Mouse (Mus musculus): ENCODE results near the gene Fryl. TPM values are rescaled to one million over a fixed set of nuclear protein-coding genes. Genes with fewer than 3 reads are reported as not detected.

The Fryl gene
- polyA plus RNA-seq, 1 experiment from 2014 or later = 44.3 TPM

DNA sequence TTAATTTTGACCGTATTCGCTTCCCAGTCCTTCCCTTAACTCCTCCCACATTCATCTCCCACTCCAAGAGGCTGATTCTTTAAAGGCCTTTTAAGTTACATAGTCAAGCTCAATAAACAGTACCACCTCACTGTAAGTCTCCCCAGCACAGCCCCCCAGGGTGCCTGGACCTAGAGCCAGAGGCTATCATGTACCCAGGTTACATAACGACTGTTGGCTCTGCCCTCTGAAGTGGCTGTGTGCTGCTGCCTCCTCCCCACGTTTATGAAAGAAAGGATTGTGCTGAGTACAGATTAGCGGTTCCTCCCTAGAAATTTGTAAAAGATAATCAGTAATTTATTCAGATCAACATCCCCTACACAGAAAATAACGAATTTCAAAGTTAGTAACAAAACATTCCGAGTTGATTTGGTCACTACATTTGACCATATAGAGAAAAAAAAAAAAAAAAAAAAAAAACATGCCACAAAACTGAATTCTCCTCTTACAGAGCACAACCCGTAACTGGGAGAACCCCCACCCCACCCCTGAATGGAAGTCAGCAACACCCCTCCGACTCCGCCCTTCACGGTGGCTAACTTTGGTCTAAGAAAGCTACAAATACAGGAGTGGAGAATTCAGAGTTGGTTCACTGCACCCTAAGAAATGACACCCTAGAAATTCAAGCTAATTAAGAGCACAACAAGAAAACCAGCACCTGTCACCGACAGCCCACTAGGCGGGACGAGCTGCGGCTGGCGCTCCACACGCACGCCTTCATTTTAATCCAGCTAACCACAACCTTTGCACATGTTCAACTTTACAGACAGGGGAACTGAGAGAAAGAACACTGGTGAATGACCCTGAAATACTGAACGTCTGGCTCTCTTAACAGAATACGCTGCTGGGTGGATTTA lies 47.0 kb downstream of the Fryl start:
- no peak overlapping the region for H3K9ac ChIP-seq (ENCODE audit: low read depth, low read length)
- H3K36me3 ChIP-seq (ENCODE audit: control insufficient read depth, insufficient read depth, low read length) = peaks cover 10% of the 10 kb centered on the region; the same call in 1 of the 2 replicates
- 70% methylated on average over 20 of the region's 20 CpGs for WGBS
- no peak overlapping the region for H3K27ac ChIP-seq (ENCODE audit: low read depth, low read length)
- 0 out of 2 replicates have a peak, but pooled peaks have one; percentile 11 for ATAC-seq (ENCODE audit: low FRiP score, low TSS enrichment)
- H3K27me3 ChIP-seq (ENCODE audit: control insufficient read depth, insufficient read depth, low read length) = no peaks in the 10 kb centered on the region
- H3K4me3 ChIP-seq (ENCODE audit: low read length) = no peak overlapping the region
- peaks cover 9% of the 10 kb centered on the region; the same call in 1 of the 2 replicates for H3K4me1 ChIP-seq (ENCODE audit: control insufficient read depth, insufficient read depth, low read length)
- H3K9me3 ChIP-seq (ENCODE audit: control insufficient read depth, low read length) = no peaks in the 10 kb centered on the region
- no peak overlapping the region for H3K4me2 ChIP-seq (replicated peaks; ENCODE audit: low read depth, low read length)

- H3K9me3 ChIP-seq (ENCODE audit: control insufficient read depth, low read length) = no peaks in the 10 kb centered on the region
- H3K4me1 ChIP-seq (ENCODE audit: control insufficient read depth, insufficient read depth, low read length) = peaks cover 9% of the 10 kb centered on the region; the same call in 1 of the 2 replicates
- no peak overlapping the region for H3K4me3 ChIP-seq (ENCODE audit: low read length)
- H3K4me2 ChIP-seq (replicated peaks; ENCODE audit: low read depth, low read length) = no peak overlapping the region
- ATAC-seq (ENCODE audit: low FRiP score, low TSS enrichment) = peak; percentile 44; the same call in 1 of the 2 replicates
- WGBS = 72% methylated on average over 6 of the region's 6 CpGs
- H3K9ac ChIP-seq (ENCODE audit: low read depth, low read length) = no peak overlapping the region
- H3K27ac ChIP-seq (ENCODE audit: low read depth, low read length) = no peak overlapping the region
- H3K36me3 ChIP-seq (ENCODE audit: control insufficient read depth, insufficient read depth, low read length) = peaks cover 10% of the 10 kb centered on the region; the same call in 1 of the 2 replicates
- H3K27me3 ChIP-seq (ENCODE audit: control insufficient read depth, insufficient read depth, low read length) = no peaks in the 10 kb centered on the region
Observed at GRCm38 (mm10) chr5:73208645-73209044, 47.8 kb downstream of the Fryl start.

- peaks cover 6% of the 10 kb centered on the region; the same call in 1 of the 2 replicates for H3K36me3 ChIP-seq (ENCODE audit: control insufficient read depth, insufficient read depth, low read length)
- H3K9me3 ChIP-seq (ENCODE audit: control insufficient read depth, low read length) = no peaks in the 10 kb centered on the region
- H3K4me2 ChIP-seq (replicated peaks; ENCODE audit: low read depth, low read length) = no peak overlapping the region
- H3K4me1 ChIP-seq (ENCODE audit: control insufficient read depth, insufficient read depth, low read length) = peaks cover 18% of the 10 kb centered on the region
- no peak overlapping the region for H3K4me3 ChIP-seq (ENCODE audit: low read length)
- no peak overlapping the region for H3K27ac ChIP-seq (ENCODE audit: low read depth, low read length)
- H3K9ac ChIP-seq (ENCODE audit: low read depth, low read length) = no peak overlapping the region
- no peaks in the 10 kb centered on the region for H3K27me3 ChIP-seq (ENCODE audit: control insufficient read depth, insufficient read depth, low read length)
- WGBS = 86% methylated on average over 9 of the region's 9 CpGs
- ATAC-seq (ENCODE audit: low FRiP score, low TSS enrichment) = no peak
Observed at GRCm38 (mm10) chr5:73206722-73207121, 49.7 kb downstream of the Fryl start.

DNA sequence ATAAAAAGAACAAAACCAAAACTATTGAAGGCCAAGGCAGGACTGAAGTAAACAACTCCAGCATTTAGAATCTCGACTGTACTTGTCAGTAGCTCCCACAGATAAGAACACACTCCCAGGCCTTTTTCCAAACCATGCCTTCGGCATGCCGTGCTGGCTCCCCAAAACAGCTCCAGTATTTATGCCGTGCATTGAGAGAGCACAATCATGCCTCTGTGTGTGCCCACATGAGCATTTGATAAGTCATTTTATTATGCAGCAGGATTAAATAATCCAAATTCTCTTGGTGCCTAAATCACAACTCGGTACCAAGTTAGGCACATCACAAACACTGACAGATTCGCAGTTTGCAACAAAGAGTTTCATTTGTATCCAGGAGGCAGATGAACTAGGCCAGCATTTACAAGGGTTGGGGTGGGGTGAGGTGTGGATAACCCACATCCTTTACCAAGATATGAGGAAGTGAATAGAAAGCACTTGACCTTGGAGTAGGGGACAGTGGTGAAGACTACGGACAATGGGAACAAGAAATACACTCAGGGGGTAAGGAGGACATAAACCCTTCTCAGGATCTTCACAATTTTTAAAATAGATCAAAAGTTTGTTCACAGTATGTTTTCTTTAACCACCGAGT lies 50.3 kb downstream of the Fryl start:
- WGBS = 75% methylated on average over 8 of the region's 8 CpGs
- H3K9me3 ChIP-seq (ENCODE audit: control insufficient read depth, low read length) = no peaks in the 10 kb centered on the region
- H3K36me3 ChIP-seq (ENCODE audit: control insufficient read depth, insufficient read depth, low read length) = peaks cover 6% of the 10 kb centered on the region; the same call in 1 of the 2 replicates
- no peak overlapping the region for H3K9ac ChIP-seq (ENCODE audit: low read depth, low read length)
- no peak for ATAC-seq (ENCODE audit: low FRiP score, low TSS enrichment)
- no peak overlapping the region for H3K4me2 ChIP-seq (replicated peaks; ENCODE audit: low read depth, low read length)
- H3K27me3 ChIP-seq (ENCODE audit: control insufficient read depth, insufficient read depth, low read length) = no peaks in the 10 kb centered on the region
- no peak overlapping the region for H3K27ac ChIP-seq (ENCODE audit: low read depth, low read length)
- no peak overlapping the region for H3K4me3 ChIP-seq (ENCODE audit: low read length)
- peaks cover 24% of the 10 kb centered on the region for H3K4me1 ChIP-seq (ENCODE audit: control insufficient read depth, insufficient read depth, low read length)

GRCm38 (mm10) chr5:73205050-73205449 lies 51.4 kb downstream of the Fryl start:
- no peak overlapping the region for H3K4me2 ChIP-seq (replicated peaks; ENCODE audit: low read depth, low read length)
- ATAC-seq (ENCODE audit: low FRiP score, low TSS enrichment) = no peak
- peaks cover under 1% of the 10 kb centered on the region; the same call in 1 of the 2 replicates for H3K36me3 ChIP-seq (ENCODE audit: control insufficient read depth, insufficient read depth, low read length)
- H3K9me3 ChIP-seq (ENCODE audit: control insufficient read depth, low read length) = no peaks in the 10 kb centered on the region
- WGBS = 90% methylated on average over 3 of the region's 3 CpGs
- no peak overlapping the region for H3K27ac ChIP-seq (ENCODE audit: low read depth, low read length)
- H3K4me3 ChIP-seq (ENCODE audit: low read length) = no peak overlapping the region
- H3K9ac ChIP-seq (ENCODE audit: low read depth, low read length) = no peak overlapping the region
- no peaks in the 10 kb centered on the region for H3K27me3 ChIP-seq (ENCODE audit: control insufficient read depth, insufficient read depth, low read length)
- peaks cover 31% of the 10 kb centered on the region for H3K4me1 ChIP-seq (ENCODE audit: control insufficient read depth, insufficient read depth, low read length)

DNA sequence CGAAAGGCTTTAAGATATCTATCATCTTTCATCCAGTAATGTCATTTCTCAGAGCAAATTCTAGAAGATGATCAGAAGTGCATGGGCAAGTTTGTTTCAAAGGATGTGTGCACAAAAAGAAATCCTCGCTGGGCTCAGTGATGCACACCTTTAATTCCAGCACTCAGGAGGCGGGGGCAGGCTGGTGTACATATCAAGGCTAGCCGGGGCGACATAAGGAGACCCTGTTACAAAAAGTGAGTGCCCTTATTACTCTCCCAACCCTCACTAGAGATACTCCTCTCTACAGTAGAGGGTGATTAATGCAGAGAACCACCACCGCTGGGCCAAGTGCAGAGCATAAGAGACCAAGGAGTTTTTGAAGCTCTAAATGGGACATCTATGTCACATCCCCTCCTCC lies 53.9 kb downstream of the Fryl start:
- Histone ChIP-seq H3K9me3 (ENCODE audit: control insufficient read depth, low read length) (no peaks in the 10 kb centered on the region), H3K4me1 (ENCODE audit: control insufficient read depth, insufficient read depth, low read length) (peaks cover 25% of the 10 kb centered on the region), H3K27me3 (ENCODE audit: control insufficient read depth, insufficient read depth, low read length) (no peaks in the 10 kb centered on the region), H3K27ac (ENCODE audit: low read depth, low read length) (no peak overlapping the region), H3K4me2 (replicated peaks; ENCODE audit: low read depth, low read length) (no peak overlapping the region), H3K36me3 (ENCODE audit: control insufficient read depth, insufficient read depth, low read length) (no peaks in the 10 kb centered on the region), H3K4me3 (ENCODE audit: low read length) (no peak overlapping the region), H3K9ac (ENCODE audit: low read depth, low read length) (no peak overlapping the region)
- ATAC-seq (ENCODE audit: low FRiP score, low TSS enrichment) = peak; percentile 85
- 51% methylated on average over 6 of the region's 6 CpGs for WGBS

DNA sequence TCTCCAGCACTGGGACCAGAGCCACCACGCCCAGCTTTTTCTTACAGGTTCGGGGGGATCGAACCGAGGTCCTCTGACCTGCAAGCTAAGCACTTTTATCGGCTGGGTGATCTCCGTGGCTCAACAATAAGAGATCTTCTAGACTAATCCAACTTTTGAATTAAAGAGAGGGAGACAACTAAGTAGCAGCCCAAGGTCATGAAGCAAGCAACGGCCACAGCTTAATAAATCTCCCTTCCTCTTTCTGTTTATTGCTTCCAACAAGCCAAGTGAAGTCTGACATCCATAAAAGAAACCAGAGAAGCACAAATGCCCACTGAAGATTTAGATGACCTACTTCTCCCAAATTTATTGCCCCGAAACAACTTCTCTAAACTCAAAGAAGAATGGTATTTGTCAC lies 54.3 kb downstream of the Fryl start:
- WGBS = 39% methylated on average over 8 of the region's 8 CpGs
- H3K4me2 ChIP-seq (replicated peaks; ENCODE audit: low read depth, low read length) = no peak overlapping the region

GRCm38 (mm10) chr5:73200387-73201384 lies 55.7 kb downstream of the Fryl start:
- H3K27ac ChIP-seq (ENCODE audit: low read depth, low read length) = no peak overlapping the region
- 56% methylated on average over 16 of the region's 16 CpGs for WGBS
- no peak overlapping the region for H3K9ac ChIP-seq (ENCODE audit: low read depth, low read length)
- H3K4me1 ChIP-seq (ENCODE audit: control insufficient read depth, insufficient read depth, low read length) = peaks cover 25% of the 10 kb centered on the region
- no peak overlapping the region for H3K4me3 ChIP-seq (ENCODE audit: low read length)
- no peaks in the 10 kb centered on the region for H3K36me3 ChIP-seq (ENCODE audit: control insufficient read depth, insufficient read depth, low read length)
- no peaks in the 10 kb centered on the region for H3K9me3 ChIP-seq (ENCODE audit: control insufficient read depth, low read length)
- no peaks in the 10 kb centered on the region for H3K27me3 ChIP-seq (ENCODE audit: control insufficient read depth, insufficient read depth, low read length)
- no peak overlapping the region for H3K4me2 ChIP-seq (replicated peaks; ENCODE audit: low read depth, low read length)
- no peak for ATAC-seq (ENCODE audit: low FRiP score, low TSS enrichment)

More for the DNA sequence above, 54.3 kb downstream of the Fryl start:
- no peaks in the 10 kb centered on the region for H3K9me3 ChIP-seq (ENCODE audit: control insufficient read depth, low read length)
- no peaks in the 10 kb centered on the region for H3K27me3 ChIP-seq (ENCODE audit: control insufficient read depth, insufficient read depth, low read length)
- H3K27ac ChIP-seq (ENCODE audit: low read depth, low read length) = no peak overlapping the region; the same call in 1 of the 2 replicates
- H3K36me3 ChIP-seq (ENCODE audit: control insufficient read depth, insufficient read depth, low read length) = no peaks in the 10 kb centered on the region
- peak; percentile 55 for ATAC-seq (ENCODE audit: low FRiP score, low TSS enrichment)
- H3K9ac ChIP-seq (ENCODE audit: low read depth, low read length) = no peak overlapping the region
- no peak overlapping the region for H3K4me3 ChIP-seq (ENCODE audit: low read length)
- H3K4me1 ChIP-seq (ENCODE audit: control insufficient read depth, insufficient read depth, low read length) = peaks cover 25% of the 10 kb centered on the region

All from kidney, embryonic 14.5 days (tissue).